Mouse (Mus musculus) A20 (cell line): ENCODE data around the gene Insm1.

ENCODE experiments used
- DNase-seq: peaks from one replicate; pipeline ENCODE4 v3.0.0-alpha.2; 2011; ENCODE audit warnings: low read depth, low spot score

Gene Insm1

DNA sequence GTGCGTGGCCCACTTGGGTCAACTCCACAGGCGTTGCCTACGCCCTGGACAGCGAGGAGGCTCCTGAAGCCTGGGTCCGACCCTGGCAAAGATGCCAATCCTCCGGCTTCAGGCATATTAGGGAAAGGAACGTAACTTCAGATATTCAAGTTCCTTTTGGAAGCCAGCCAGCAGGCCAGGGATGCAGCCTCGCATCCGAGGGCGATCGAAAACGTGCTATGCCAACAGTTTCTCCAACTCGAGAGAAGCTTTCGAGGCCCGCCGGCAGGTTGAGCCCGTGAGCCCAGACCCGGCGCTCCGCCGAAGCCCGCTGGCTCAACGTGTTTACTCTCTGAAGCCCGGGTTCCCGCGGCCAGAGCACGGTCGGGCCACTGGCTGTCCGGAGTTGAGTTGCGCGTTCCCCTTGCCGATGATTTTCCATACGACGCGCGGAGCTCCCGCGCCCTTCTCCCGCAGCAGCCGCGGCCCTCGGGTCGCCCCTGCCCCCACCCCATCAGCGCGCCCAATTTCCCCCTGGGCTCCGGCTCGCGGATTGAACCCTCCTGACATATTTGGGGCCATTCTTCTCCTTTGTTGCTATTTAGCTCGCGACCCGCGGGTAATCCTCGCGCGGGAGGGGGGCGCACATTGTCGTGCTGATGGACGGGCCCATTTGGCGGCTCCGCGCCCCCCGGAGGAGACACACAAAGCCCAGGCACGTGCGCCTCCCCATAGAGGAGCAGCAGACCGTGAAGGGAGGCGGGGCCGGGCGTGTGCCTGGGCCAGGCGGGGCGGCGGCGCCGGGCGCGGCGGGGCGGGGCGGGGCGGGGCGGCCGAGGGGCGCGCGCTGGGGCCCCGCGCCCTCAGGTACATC, at the start of gene Insm1:
TSS of gene Insm1 (plus strand) at position 846 of the 853 bp plus-strand sequence.
- peak; percentile 85 for DNase-seq

DNA sequence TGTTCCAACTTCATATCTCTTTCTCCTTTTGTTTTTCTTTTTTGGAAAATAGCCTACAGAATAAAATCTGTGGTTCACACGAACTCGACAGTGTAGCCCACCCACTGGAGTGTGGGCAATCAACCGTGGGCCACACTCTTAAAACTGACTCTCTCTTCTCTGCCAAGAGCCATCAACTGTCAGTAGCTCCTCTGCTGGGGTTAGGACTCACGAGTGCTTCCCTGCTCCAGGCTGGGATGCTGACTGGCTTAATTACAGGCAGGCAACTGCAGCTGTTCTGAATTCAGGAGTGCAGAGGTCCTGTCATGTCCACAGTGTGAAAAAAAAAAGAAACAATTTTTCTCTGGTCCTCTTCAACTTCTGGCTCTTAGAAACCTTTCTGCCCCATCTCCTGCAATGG, 49.6 kb upstream of the Insm1 start:
- DNase-seq, result no peak

DNA sequence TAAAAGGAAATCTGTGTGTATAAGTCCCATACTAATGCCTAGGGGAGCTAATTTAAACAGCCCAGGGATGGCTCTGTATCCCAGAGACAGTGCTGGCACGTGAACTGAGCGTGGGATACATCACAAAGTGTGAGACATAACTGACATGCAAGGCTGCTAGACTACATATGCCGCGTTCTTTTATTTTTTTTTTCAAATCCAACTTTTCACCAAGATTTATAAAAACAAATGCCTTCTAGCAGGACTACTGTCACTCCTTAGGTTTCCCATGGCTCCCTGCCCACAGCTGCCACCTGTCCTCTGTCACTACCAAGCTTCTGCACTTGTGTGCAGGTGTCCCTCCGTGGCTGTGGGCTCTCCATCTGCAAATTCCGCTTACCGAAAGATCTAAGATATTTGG, 47.5 kb upstream of the Insm1 start:
- DNase-seq, result no peak

DNA sequence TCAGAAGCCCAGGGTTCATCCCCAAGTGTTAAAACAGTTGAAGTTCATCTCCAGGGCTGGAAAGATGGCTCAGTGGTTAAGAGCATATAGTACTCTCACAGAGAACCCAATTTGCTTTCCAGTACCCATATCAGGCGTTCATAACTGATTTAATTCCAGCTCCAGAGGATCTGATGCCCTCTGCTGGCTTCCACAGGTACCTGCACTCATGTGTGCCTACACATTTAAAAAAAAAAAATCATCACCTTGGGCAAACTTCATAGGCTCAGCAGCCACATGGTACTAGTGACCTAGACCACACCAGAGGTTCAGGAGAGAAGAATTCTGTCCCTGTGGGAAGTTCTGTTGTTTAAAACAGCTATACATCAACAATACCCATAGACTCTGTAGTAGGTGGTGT, 43.0 kb upstream of the Insm1 start:
- no peak for DNase-seq

DNA sequence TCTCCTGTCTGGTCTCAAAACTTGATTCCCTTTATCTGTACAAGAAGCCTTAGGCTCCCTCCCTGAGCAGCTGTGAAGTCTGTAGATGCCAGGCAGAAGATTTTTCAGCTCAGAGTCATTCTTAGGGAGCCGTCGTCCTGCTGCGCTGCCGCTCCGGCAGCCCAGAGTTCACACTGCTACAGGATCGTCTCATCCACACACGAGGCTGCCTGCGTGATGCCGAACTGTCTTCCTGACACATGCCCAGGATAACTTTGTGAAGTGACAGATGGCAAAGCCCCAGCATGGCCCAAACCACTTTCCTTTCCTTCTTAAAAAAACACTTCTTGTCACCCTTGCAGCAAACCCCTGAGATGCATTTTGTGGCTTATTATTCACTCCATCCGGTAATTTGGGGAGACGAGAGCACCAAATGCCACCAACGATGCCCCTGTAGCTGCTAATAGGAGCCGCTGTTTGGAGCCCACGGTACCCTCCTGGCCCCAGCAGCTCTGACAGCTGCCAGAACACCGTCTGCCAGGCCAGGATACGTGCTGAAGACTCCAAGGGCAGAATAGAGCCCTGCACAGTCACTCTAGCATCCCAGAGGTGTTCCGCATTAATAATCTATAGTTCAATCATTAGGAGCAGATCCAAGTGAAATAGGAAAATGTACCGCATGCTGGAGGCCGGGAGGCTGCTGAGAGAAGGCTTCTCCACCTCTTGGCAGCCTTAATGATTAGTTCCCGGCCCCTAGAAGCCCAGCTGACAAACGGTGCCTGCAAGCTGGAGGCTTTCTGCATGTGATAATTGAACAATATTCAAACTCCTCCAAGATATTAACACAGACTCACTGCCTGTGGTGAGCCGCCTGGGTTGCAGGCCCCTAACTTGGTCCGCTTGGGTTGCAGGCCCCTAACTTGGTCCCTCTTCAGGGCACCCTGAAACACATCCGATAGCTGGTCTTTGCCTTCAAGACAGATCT, 37.6 kb upstream of the Insm1 start:
- DNase-seq, result no peak

DNA sequence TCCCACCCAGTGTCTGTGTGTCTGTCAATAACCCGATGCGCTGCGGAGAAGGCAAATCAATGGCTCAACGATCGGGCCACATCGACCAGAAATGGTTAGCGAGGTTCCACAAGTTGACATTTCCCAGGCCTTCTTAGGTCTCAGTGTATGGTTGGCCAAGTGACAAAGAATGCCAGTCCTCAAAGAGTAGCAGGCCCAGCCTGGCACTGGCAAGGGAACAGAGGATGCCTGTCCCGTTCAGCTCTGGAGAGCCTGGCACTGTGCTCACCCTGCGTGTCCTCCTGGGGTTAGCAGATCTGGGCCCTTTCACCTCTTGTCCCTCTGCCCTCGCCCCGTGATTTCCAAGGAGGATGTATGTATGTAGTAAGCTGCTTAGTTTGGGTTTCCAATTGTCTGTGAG, 25.6 kb upstream of the Insm1 start:
- DNase-seq, result no peak

DNA sequence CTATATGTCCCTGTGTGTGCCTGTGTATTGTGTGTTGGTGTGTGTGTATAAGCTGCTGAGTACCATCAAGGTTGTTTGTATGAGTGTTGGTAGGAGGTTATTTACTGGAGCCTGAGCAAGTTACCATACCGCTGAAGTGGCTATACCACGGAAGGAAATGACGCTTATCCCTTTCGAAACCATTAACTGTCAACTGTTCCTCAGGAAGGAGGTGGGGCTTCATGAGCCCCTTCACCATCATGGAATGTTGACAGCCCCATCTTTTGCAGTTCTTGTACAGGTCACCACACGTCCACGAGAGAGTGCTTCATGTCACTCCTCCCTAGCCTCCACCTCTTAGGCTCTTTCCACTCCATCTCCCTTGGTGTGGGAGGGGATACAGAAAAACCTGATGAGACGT, 23.8 kb upstream of the Insm1 start:
- DNase-seq, result no peak

DNA sequence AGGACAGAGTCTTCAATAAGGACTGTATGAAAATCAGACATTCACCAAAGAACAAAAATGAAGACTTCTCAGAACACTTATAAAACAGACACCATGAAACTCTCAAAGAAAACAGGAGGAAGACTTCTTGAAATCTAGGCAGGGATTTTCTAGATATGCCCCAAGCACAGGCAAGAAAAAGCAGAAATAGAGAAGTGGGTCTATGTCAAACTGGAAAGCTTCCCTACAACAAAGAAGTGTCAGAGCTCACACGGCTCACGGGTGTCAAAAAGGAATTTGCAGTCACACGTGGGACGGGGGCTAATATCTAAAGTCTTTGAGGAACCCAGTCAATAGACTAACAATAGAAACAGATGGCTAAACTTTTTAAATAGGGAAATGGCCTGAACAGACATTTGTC, 10.8 kb upstream of the Insm1 start:
- DNase-seq, result no peak

DNA sequence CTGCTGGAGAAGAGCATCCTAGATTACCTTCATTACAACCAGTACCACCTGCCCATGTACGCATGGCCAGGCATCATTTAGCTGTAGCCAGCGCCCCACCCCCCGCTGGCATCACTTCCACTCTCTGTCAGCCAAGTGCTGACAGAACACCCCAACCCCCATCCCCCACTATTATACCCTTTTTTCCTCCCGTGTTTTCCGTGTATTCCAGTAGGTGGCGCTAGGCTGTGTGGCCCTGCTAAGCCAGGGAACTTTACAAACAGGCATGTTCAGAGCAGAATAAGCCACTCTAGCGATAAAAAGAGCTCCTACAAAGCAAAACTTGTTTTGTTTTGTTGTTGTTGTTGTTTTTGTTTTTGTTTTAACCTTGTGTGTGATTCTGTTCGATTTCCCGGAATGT, 7.0 kb upstream of the Insm1 start:
- peak; percentile 67 for DNase-seq

DNA sequence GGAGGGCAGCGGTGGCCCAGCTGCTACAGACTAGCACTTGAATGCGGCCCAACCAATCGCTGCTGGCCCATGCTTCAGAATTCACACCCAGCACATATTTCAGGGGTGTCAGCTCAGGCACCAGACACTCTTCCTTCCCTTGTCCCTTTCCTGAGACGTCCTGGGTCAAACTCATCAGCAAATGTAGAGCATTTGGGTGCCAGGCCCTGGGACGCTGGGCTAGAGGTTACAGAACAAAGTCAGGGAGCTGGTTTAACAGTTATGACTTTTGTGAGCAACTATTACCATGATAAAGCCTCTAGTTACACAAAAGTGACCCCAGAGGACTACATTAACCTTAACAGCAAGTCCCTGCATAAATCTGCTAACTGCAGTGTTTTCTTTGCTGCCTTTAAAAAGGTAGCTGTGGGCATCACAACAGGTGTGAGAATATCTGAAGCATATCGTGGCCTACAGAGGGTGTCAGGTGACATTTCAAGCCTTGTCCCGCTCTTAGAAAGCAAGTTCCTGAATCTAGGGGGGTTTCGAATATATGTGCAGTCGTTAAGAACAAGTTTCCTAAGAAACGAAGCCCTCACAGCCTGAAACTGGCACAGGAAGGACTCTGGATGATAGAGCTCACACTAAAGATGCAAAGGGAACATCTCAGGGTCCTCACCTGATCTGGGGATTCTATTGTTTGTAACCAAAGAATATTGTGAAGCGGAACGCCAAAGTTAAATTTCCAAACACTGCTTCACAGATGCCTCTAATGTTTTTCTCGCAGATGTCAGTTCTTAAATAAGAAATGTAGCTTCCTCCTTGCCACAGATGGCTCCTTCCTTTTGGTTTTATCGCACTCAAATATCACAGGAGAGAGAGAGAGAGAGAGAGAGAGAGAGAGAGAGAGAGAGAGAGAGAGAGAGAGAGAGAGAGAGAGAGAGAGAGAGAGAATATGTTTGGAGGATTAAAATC, 5.3 kb upstream of the Insm1 start:
- DNase-seq, result peak; percentile 76

DNA sequence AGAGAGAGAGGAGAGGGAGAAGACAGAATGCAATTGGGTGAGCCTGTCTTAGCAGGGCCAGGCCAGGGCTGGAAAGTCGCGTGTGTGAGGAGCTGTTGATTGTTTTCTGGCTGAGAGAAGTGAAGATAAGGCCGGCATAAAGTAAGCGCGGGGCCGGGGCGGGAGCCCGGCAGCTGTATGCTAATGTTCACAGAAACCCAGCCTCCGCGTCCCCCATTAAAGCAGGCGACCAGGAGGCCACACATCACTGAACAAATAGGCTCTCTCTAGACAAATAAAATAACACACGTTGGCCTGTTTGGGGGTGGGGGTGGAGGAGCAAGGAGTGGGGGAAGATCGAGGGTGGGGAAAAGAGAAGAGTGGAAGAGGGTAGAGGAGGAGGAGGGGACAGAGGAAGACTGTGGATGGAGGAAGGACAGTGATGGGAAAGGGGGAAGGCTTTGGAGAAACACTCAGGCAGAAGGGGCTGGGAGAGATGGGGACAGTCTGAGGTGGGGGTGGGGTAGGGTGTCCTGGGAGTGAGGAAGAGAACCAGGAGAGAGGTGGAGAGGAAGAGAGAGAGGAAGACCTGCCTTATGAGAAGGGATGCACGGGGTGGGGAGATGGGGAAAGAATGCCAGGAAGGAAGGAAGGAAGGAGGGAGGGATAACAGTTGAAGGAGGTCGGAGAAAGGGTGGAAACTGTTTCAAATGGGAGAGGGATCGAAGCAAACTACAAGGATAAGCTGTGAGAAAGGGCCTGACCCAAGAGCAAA, 4.3 kb upstream of the Insm1 start:
- DNase-seq, result peak; percentile 79

DNA sequence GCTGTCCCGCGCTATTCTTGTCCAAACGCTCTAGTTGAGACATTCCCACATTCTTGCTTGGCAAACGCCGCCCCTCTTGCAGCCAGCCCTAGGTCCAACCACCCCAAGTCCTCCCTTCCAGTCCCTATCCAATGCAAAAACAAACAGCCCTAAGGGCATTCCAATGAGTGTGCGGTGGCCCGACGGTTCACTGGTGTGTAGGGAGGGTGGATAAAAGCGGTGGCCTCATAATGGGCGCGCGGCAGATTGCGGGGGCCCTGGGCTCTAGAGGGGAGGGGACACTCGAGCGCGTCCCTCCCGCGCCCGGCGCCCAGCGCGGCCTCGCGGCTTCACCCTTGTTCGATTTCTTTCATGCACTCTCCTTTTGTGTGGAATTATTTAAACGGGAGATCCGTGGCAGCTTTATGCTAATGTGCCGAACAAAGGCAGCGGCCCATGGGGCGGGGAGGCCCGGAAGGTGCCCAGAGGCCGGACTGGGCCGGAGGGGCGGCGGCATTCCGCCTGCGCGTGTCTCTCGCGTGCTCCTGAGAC, 3.5 kb upstream of the Insm1 start:
- no peak for DNase-seq

DNA sequence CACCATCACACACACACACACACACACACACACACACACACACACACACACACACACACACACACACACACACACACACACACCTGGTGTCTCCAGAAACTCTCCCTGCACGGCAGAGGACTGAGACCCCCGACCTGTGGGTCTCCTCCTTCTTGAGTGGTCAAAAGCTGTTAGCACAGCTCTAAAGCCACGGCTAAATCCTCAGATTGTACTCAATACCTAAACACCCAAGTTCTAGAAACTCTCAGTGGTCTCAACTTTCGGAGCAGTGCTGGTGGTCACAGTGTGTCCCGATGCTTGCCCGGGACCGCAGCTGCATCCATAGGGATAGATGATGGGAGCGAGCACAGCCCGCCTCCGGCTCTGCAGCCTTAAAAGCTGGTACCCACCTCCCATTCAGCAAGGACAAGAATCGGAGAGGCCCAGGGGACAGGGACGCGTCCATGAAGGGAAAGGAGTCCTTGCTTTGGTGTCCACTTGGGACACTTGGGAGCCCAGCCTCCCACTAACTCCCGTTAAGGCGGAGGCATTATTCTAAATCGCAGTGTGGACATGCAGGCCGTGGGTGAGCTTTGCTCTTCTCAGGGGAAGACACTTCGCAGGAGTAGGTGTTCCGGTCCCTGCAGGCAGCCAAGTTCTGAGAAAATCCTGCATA, 2.7 kb upstream of the Insm1 start:
- no peak for DNase-seq

DNA sequence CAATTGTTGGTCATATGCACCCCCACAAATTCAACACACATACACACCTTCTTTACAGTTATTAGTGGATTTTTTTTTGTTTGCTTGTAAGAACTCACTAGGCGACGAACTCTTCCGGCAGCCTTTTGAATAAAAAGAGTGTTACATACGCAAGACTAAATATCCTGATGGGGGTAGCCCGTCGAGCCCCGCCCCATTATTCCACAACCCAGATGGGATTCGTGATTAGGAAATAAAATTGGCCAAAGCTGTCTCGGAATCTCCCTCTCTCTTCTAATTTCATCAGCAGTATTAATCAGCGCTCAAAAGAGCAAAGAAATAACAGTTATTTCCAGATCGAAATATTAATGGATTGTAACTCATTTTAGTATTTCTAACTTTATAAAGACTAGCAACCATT, 1.9 kb upstream of the Insm1 start:
- DNase-seq, result no peak

DNA sequence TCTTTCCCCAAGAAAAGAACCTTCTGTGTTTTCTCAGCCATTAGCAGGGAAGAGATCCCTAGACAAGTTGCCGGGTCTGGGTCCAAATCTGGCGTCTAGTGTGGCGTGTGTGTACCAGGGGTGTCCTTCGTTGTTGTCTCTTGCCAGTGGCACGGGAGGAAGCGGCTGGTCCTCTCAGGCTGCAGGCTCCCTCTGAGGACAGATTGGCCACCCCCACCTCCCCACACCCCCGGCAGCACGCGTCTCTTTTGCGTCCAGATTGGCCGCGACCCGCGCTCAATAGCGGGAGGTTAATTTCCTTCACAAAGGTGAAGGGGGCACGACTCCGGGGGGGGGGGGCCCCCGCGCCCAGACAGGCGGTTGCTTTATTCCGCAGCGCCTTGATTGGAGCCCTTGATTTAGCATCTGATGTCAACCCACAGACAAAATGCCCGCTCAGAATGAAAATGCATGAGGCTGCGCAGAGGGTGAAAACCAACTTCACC, 1.1 kb upstream of the Insm1 start:
- peak; percentile 46 for DNase-seq

DNA sequence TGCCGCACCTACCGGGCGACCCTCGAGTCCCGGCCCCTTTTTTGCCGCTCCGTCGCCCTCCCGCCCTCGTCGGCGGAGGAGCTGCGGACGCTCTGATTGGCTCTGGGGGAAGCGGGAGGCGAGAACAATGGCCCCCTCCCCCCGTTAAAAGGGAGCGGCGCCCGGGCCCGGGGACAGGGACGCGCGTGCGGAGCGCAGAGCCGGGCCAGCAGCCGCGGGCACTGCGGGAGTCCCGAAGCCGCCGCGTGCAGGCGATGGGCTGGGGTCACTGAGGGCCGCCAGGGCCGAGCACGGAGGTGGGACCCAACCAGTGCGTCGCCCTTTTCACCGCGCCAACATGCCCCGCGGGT, 183 bp downstream of the Insm1 start:
- peak; percentile 75 for DNase-seq

DNA sequence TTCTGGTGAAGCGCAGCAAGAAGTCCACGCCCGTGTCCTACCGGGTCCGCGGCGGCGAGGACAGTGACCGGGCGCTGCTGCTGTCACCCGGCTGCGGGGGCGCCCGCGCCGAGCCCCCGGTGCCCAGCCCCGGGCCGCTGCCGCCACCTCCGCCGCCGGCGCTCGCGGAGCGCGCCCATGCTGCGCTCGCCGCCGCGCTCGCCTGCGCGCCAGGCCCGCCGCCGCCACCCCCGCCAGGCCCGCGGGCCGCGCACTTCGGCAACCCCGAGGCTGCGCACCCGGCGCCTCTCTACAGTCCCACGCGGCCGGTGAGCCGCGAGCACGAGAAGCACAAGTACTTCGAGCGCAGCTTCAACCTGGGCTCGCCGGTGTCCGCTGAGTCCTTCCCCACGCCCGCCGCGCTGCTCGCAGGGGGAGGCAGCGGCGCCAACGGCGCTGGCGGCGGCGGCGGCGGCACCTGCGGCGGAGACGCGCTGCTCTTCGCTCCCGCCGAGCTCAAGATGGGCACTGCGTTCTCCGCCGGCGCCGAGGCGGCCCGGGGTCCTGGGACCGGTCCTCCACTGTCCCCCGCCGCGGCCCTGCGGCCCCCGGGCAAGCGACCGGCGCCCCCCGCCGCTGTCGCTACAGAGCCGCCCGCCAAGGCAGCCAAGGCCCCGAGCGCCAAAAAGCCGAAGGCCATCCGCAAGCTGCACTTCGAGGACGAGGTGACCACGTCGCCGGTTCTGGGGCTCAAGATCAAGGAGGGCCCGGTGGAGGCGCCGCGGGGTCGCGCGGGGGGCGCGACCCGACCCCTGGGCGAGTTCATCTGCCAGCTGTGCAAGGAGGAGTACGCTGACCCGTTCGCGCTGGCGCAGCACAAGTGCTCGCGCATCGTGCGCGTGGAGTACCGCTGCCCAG, 806 bp downstream of the Insm1 start:
- no peak for DNase-seq

DNA sequence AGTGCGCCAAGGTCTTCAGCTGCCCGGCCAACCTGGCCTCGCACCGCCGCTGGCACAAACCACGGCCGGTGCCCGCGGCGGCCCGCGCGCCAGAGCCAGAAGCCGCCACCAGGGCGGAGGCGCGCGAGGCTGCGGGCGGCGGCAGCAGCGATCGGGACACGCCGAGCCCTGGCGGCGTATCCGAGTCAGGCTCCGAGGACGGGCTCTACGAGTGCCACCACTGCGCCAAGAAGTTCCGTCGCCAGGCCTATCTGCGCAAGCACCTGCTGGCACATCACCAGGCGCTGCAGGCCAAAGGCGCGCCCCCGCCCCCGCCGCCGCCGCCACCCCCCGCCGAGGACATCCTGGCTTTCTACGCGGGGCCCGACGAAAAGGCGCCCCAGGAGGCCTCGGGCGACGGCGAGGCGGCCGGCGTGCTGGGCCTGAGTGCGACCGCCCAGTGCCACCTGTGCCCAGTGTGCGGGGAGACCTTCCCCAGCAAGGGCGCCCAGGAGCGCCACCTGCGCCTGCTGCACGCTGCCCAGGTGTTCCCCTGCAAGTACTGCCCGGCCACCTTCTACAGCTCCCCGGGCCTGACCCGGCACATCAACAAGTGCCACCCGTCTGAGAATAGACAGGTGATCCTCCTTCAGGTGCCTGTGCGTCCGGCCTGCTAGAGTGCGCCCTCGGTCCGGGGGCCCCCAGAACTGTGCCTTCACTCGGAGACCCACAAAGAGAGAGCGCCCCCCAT, 1.6 kb downstream of the Insm1 start:
- DNase-seq, result peak; percentile 58
